Mouse (Mus musculus): ENCODE results near the gene Mns1. TPM values are rescaled to one million over a fixed set of nuclear protein-coding genes. Genes with fewer than 3 reads are reported as not detected.

Mns1 gene
- polyA plus RNA-seq, 1 experiment from 2014 or later: 33.6 TPM

- H3K36me3 ChIP-seq: peaks cover 10% of the 10 kb centered on the region
- ATAC-seq (replicated peaks; ENCODE audit: low FRiP score): peak; percentile 98
Measured at GRCm38 (mm10) chr9:72491559-72492193, 53.9 kb downstream of the Mns1 start.

GRCm38 (mm10) chr9:72492194-72492565, 54.4 kb downstream of the Mns1 start, which contains the start of gene Tex9:
Gene Tex9, minus strand, starts transcription at chr9:72492212.
- H3K36me3 ChIP-seq: peaks cover 5% of the 10 kb centered on the region
- H3K9ac ChIP-seq: peak within 1 kb of the TSS; percentile 53
- peak within 1 kb of the TSS; percentile 68 for H3K4me3 ChIP-seq (replicated peaks)
- WGBS: 13% methylated on average over 6 of the region's 6 CpGs
- H3K4me1 ChIP-seq: peaks cover 17% of the 10 kb centered on the region
- H3K27ac ChIP-seq: peak within 1 kb of the TSS; percentile 91
- H3K27me3 ChIP-seq: no peaks in the 10 kb centered on the region
- no peaks in the 10 kb centered on the region for H3K9me3 ChIP-seq (replicated peaks)
- ATAC-seq (replicated peaks; ENCODE audit: low FRiP score): peak; percentile 50
- H3K4me2 ChIP-seq: peak within 1 kb of the TSS; percentile 80

More at GRCm38 (mm10) chr9:72491559-72492193, 53.9 kb downstream of the Mns1 start:
- no peaks in the 10 kb centered on the region for H3K27me3 ChIP-seq
- WGBS: under 1% methylated on average over 32 of the region's 32 CpGs
- peak overlapping the region; percentile 80 for H3K4me2 ChIP-seq
- no peaks in the 10 kb centered on the region for H3K9me3 ChIP-seq (replicated peaks)
- H3K4me3 ChIP-seq (replicated peaks): peak overlapping the region; percentile 68
- peak overlapping the region; percentile 91 for H3K27ac ChIP-seq
- peak overlapping the region; percentile 53 for H3K9ac ChIP-seq
- peaks cover 17% of the 10 kb centered on the region for H3K4me1 ChIP-seq

- no peaks in the 10 kb centered on the region for H3K9me3 ChIP-seq (replicated peaks)
- H3K4me1 ChIP-seq: peaks cover 17% of the 10 kb centered on the region
- H3K36me3 ChIP-seq: no peaks in the 10 kb centered on the region; the same call in 1 of the 2 replicates
- H3K27me3 ChIP-seq: no peaks in the 10 kb centered on the region
- H3K4me2 ChIP-seq: no peak overlapping the region
- H3K9ac ChIP-seq: no peak overlapping the region
- H3K27ac ChIP-seq: no peak overlapping the region
- WGBS: 90% methylated on average over 2 of the region's 2 CpGs
- ATAC-seq (replicated peaks; ENCODE audit: low FRiP score): no peak
- no peak overlapping the region for H3K4me3 ChIP-seq (replicated peaks)
Measured at GRCm38 (mm10) chr9:72493465-72493864, 55.7 kb downstream of the Mns1 start.

GRCm38 (mm10) chr9:72493984-72494685, 56.3 kb downstream of the Mns1 start:
- Histone ChIP-seq H3K4me1 (peaks cover 17% of the 10 kb centered on the region), H3K9me3 (replicated peaks) (no peaks in the 10 kb centered on the region), H3K4me3 (replicated peaks) (no peak overlapping the region), H3K27ac (no peak overlapping the region), H3K9ac (no peak overlapping the region), H3K36me3 (no peaks in the 10 kb centered on the region; the same call in 1 of the 2 replicates), H3K4me2 (no peak overlapping the region), H3K27me3 (no peaks in the 10 kb centered on the region)
- WGBS: 78% methylated on average over 3 of the region's 3 CpGs
- no peak for ATAC-seq (replicated peaks; ENCODE audit: low FRiP score)

GRCm38 (mm10) chr9:72496691-72497090, 58.9 kb downstream of the Mns1 start:
- H3K4me1 ChIP-seq: peaks cover 8% of the 10 kb centered on the region
- no peak overlapping the region for H3K4me2 ChIP-seq
- H3K9me3 ChIP-seq (replicated peaks): no peaks in the 10 kb centered on the region
- H3K4me3 ChIP-seq (replicated peaks): no peak overlapping the region
- no peaks in the 10 kb centered on the region for H3K27me3 ChIP-seq
- no peak overlapping the region for H3K9ac ChIP-seq
- 69% methylated on average over 2 of the region's 2 CpGs for WGBS
- no peak for ATAC-seq (replicated peaks; ENCODE audit: low FRiP score)
- no peak overlapping the region for H3K27ac ChIP-seq
- H3K36me3 ChIP-seq: no peaks in the 10 kb centered on the region

GRCm38 (mm10) chr9:72497171-72497570, 59.4 kb downstream of the Mns1 start:
- no peak overlapping the region for H3K4me3 ChIP-seq (replicated peaks)
- H3K27ac ChIP-seq: no peak overlapping the region
- H3K9ac ChIP-seq: no peak overlapping the region
- 77% methylated on average over 3 of the region's 3 CpGs for WGBS
- no peaks in the 10 kb centered on the region for H3K9me3 ChIP-seq (replicated peaks)
- no peak overlapping the region for H3K4me2 ChIP-seq
- no peaks in the 10 kb centered on the region for H3K27me3 ChIP-seq
- H3K4me1 ChIP-seq: peaks cover 5% of the 10 kb centered on the region
- no peaks in the 10 kb centered on the region for H3K36me3 ChIP-seq
- no peak for ATAC-seq (replicated peaks; ENCODE audit: low FRiP score)

Small RNA genes lying within 50 kb of the gene (microRNA-seq; reads per million reads assigned to microRNA genes)
- gene Gm28010: not detected

Other genes with a start within 250 kb of the Mns1 start
- 38.4 and 41.3 TPM in 2 replicates for gene Zfp280d, start 163.2 kb upstream of the Mns1 start, polyA plus RNA-seq (2015; fragmentation: Nextera tagmentation; extraction: Ambion mirVana)
- 34.4 and 37.3 TPM in 2 replicates for gene Tex9, start 54.2 kb downstream of the Mns1 start, polyA plus RNA-seq (2015; fragmentation: Nextera tagmentation; extraction: Ambion mirVana)
- gene Rfx7, start 94.2 kb downstream of the Mns1 start, polyA plus RNA-seq (2015; fragmentation: Nextera tagmentation; extraction: Ambion mirVana): 12.8 and 13.5 TPM in 2 replicates
- 647 and 670 TPM in 2 replicates for gene Nedd4, start 224.3 kb downstream of the Mns1 start, polyA plus RNA-seq (2015; fragmentation: Nextera tagmentation; extraction: Ambion mirVana)